Mouse (Mus musculus) bone marrow macrophage, adult 2 months (primary cell): ENCODE measurements around the gene P2rx4.

Experiments used
- CTCF ChIP-seq: IDR thresholded peaks from 2 replicates; pipeline ENCODE4 v1.5.1; 2012; ENCODE audit warnings: low read depth, mild to moderate bottlenecking, low read length, moderate library complexity
- POLR2A ChIP-seq: IDR thresholded peaks from 2 replicates; pipeline ENCODE4 v1.6.1; 2012; ENCODE audit warnings: mild to moderate bottlenecking, low read depth, low read length, borderline replicate concordance

DNA sequence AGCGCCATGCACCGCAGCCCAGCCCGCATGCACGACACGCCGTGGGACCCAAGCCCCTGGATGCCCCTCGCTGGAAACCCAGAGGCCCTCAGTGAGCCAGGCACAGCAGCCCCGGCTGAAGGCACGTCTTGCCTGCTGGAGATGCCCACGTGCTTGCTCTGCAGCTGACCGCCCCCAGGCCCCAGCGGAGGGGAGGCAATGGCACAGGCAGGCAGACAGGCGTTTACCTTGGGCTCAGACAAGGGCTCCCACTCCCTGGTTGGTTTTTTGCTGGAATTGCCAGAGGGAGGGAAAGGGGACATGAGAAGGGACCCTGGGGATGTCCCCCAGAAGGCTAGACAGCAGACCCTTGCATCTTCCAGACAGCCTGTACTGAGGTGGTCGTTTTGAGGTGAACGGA is 29.4 kb downstream of the P2rx4 start:
- TF ChIP-seq POLR2A: no peak
- TF ChIP-seq CTCF: no peak
